ENCODE assay signal across 18 mouse cellular contexts in genomic region chr5:103497061-103497460, GRCm38 (mm10).
DNase-seq lines count a peak whose midpoint lies in the region; ATAC-seq lines count a peak whose summit lies in the region.
"Had no signal": no experiment of that assay in that cellular context is flagged by ENCODE, and none has a peak within 500 bp of the region (broad histone marks: within the 10 kb centered on the region; RNA-seq: fewer than 3 reads in every experiment).

No protein-coding gene starts in this region.

- 68% methylated on average over 5 of the region's 5 CpGs for WGBS in forebrain, embryonic 14.5 days
- WGBS in forebrain, embryonic 11.5 days = 86% methylated on average over 5 of the region's 5 CpGs
- WGBS in forebrain, embryonic 16.5 days = 66% methylated on average over 5 of the region's 5 CpGs

- H3K4me2 ChIP-seq in forebrain, embryonic 14.5 days (ENCODE audit: low read length) = no peak overlapping the region
- H3K4me2 ChIP-seq in forebrain, embryonic 11.5 days (ENCODE audit: low read depth, low read length, severe bottlenecking) = no peak overlapping the region
- H3K4me2 ChIP-seq in forebrain, embryonic 16.5 days (ENCODE audit: low read length) = no peak overlapping the region
- H3K4me2 ChIP-seq: embryonic facial prominence, embryonic 12.5 days had no signal

- H3K9me3 ChIP-seq in forebrain, embryonic 14.5 days (replicated peaks; ENCODE audit: control insufficient read depth, low read length) = no peaks in the 10 kb centered on the region
- H3K9me3 ChIP-seq in forebrain, embryonic 11.5 days (ENCODE audit: control insufficient read depth, low read length) = no peaks in the 10 kb centered on the region
- no peaks in the 10 kb centered on the region for H3K9me3 ChIP-seq in forebrain, embryonic 16.5 days (ENCODE audit: control insufficient read depth, low read length)
- H3K9me3 ChIP-seq: embryonic facial prominence, embryonic 12.5 days had no signal

- DNase-seq in forebrain, embryonic 14.5 days (ENCODE audit: low spot score) = peak; percentile 66
- no peak for DNase-seq in forebrain, embryonic 11.5 days (ENCODE audit: low spot score)
- peak; percentile 73 for DNase-seq in heart, adult 11 months
- DNase-seq in heart, postnatal 4 days = no peak
- no peak for DNase-seq in adrenal gland, adult (ENCODE audit: inconsistent age in 2 of 2, low spot score in 1 of 2)
- no peak for DNase-seq in layer of hippocampus, postnatal 36 days
- DNase-seq: adrenal gland, adult 8-10 months; adrenal gland, postnatal 14 days; adrenal gland, postnatal 36 days; cerebellum, adult 11 months; cerebellum, adult 18-20 months; cerebellum, adult 8-10 months; cerebellum, adult 9-11 months; cerebellum, postnatal 14 days; cerebellum, postnatal 36 days; embryo, embryonic 11 days had no signal

- peaks cover 2% of the 10 kb centered on the region; the same call in 1 of the 2 replicates for H3K4me1 ChIP-seq in forebrain, embryonic 14.5 days (ENCODE audit: control insufficient read depth, insufficient read depth, low read length)
- peaks cover 2% of the 10 kb centered on the region; the same call in 1 of the 2 replicates for H3K4me1 ChIP-seq in forebrain, embryonic 11.5 days (replicated peaks; ENCODE audit: control insufficient read depth, insufficient read depth, low read length)
- H3K4me1 ChIP-seq in forebrain, embryonic 16.5 days (replicated peaks; ENCODE audit: control insufficient read depth, insufficient read depth, low read length) = peaks cover 12% of the 10 kb centered on the region

- ATAC-seq in forebrain, embryonic 14.5 days = peak; percentile 85
- no peak for ATAC-seq in forebrain, embryonic 11.5 days (replicated peaks; ENCODE audit: low FRiP score)
- peak; percentile 81 for ATAC-seq in forebrain, embryonic 16.5 days

- no peaks in the 10 kb centered on the region for H3K27me3 ChIP-seq in forebrain, embryonic 14.5 days (replicated peaks; ENCODE audit: control insufficient read depth, insufficient read depth, low read length)
- no peaks in the 10 kb centered on the region for H3K27me3 ChIP-seq in forebrain, embryonic 11.5 days (ENCODE audit: control insufficient read depth, insufficient read depth, low read length)
- no peaks in the 10 kb centered on the region for H3K27me3 ChIP-seq in forebrain, embryonic 16.5 days (replicated peaks; ENCODE audit: control insufficient read depth, insufficient read depth, low read length)
- H3K27me3 ChIP-seq: embryonic facial prominence, embryonic 12.5 days had no signal

- no peak overlapping the region for H3K27ac ChIP-seq in forebrain, embryonic 14.5 days (ENCODE audit: low read depth, low read length)
- H3K27ac ChIP-seq in forebrain, embryonic 11.5 days (ENCODE audit: low read depth, low read length) = no peak overlapping the region
- H3K27ac ChIP-seq in forebrain, embryonic 16.5 days (ENCODE audit: low read length) = no peak overlapping the region; the same call in 1 of the 2 replicates
- H3K27ac ChIP-seq: embryonic facial prominence, embryonic 12.5 days had no signal

- no peak overlapping the region for H3K9ac ChIP-seq in forebrain, embryonic 14.5 days (ENCODE audit: low read length)
- no peak overlapping the region for H3K9ac ChIP-seq in forebrain, embryonic 11.5 days (ENCODE audit: low read length)
- no peak overlapping the region for H3K9ac ChIP-seq in forebrain, embryonic 16.5 days (replicated peaks; ENCODE audit: low read depth, low read length)
- H3K9ac ChIP-seq: embryonic facial prominence, embryonic 12.5 days had no signal

- H3K4me3 ChIP-seq in forebrain, embryonic 14.5 days (ENCODE audit: low read depth, low read length) = no peak overlapping the region
- H3K4me3 ChIP-seq in forebrain, embryonic 11.5 days (ENCODE audit: low read depth, low read length) = no peak overlapping the region
- H3K4me3 ChIP-seq in forebrain, embryonic 16.5 days (replicated peaks; ENCODE audit: low read length) = no peak overlapping the region
- H3K4me3 ChIP-seq: embryonic facial prominence, embryonic 12.5 days had no signal

- no peaks in the 10 kb centered on the region for H3K36me3 ChIP-seq in forebrain, embryonic 14.5 days (ENCODE audit: control insufficient read depth, insufficient read depth, low read length)
- no peaks in the 10 kb centered on the region for H3K36me3 ChIP-seq in forebrain, embryonic 11.5 days (ENCODE audit: control insufficient read depth, insufficient read depth, low read length)
- H3K36me3 ChIP-seq in forebrain, embryonic 16.5 days (ENCODE audit: control insufficient read depth, insufficient read depth) = no peaks in the 10 kb centered on the region
- H3K36me3 ChIP-seq: embryonic facial prominence, embryonic 12.5 days had no signal

Comparison
In these comparisons a context has a peak if more than half of its experiments do, and no peak if none do; other contexts are left out.
1. DNase-seq: peak in forebrain, embryonic 14.5 days (single experiment) and heart, adult 11 months (single experiment); none in forebrain, embryonic 11.5 days (single experiment), heart, postnatal 4 days (single experiment), adrenal gland, adult (0 of 2) and layer of hippocampus, postnatal 36 days (0 of 2).